Mouse (Mus musculus) R1 (cell line): ENCODE results near the gene Tspan9.
A peak's percentile ranks its signal among the peaks of the same experiment; 100 is the strongest.

Source experiments
- DNase-seq: peaks from one replicate; pipeline ENCODE4 v3.0.0-alpha.2; 2018; ENCODE audit warnings: low read depth, low spot score

The Tspan9 gene

DNA sequence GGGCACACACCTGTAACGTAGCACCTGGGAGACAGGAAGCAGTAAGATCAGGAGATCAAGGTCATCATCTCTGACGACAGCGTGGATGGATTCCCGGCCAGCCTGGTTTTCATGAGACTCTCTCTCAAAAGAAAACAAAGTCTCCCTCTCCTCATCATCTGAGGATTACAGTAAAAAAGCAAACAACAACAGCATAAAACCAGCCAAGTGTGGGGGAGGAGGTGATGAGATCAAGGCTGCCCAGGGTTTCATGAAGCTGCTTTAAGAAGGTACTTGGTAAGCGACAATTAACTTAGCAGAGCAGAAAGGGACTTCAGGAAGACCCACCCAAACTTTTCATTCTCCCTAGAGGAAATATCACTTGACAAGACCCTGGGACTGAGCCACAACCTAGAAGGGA is 39.5 kb downstream of the Tspan9 start:
- no peak for DNase-seq

DNA sequence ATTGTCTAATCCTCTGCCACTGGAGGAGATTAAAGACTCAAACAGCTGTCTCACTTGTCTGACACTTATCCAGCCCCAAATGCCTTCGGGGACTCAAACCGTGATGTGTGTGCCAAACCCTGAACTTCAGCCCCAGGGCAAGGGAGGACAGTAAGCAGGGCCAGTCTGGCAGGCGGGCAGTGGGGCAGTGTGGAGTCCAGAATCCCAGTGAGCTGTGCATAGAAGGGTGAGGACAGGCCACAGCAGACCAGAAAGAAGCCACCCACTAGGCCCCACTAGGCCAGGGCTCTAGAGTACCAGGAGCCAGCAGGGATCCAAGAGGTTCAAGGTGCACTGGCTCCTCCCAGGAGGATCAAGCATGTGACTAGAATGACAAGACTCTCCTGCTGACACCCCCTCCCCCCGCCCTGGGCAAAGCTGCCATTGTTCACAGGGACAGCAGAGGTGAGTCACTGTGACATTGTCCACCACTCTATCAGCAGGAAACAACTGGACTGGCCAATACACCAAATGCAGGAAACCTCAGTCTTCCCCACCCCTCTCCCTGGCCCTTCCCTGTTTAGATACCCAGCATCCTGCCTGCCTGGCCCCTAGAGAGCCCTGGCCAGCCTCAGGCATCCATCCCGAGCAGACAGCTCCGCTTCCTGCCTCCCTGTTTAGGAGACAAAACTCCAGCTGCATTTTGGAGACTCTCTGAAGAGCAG is 40.9 kb downstream of the Tspan9 start:
- no peak for DNase-seq

DNA sequence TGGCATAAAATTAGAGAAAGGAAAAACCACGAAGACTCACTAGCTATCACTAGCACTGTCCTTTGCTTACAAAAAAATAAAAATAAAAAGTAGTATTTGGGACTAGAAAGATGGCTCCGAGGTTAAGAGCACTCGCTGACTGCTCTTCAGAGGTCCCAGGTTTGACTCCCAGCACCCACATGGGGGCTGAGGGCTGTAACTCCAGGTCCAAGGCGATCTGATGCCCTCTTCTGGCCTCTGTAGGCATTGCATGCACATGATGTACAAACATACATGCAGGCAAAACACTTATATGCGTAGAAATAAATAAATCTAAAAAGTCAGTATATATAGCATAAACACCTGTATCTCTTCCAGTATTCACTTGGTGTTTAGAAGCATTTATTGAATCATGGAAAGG is 43.5 kb downstream of the Tspan9 start:
- peak; percentile 81 for DNase-seq

DNA sequence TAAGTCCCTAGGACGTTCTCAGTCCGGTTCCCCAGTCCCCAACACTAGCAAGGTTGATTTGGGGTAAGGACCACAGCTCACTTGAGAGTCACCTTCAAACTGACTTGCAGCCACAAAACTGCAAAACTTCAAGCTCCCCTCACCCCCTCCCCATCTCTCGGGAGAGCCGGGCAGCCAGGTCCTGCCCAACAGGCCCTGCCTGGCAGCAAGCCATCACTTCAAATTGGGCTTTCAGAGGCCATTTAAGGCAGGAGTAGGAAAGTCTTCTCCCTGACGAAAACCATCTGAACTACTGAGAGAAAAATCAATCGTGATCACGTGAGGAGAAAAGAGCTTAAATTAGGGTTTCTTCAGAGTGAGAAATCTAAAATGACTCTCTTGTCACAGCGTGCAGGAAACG is 44.2 kb downstream of the Tspan9 start:
- DNase-seq, result no peak

DNA sequence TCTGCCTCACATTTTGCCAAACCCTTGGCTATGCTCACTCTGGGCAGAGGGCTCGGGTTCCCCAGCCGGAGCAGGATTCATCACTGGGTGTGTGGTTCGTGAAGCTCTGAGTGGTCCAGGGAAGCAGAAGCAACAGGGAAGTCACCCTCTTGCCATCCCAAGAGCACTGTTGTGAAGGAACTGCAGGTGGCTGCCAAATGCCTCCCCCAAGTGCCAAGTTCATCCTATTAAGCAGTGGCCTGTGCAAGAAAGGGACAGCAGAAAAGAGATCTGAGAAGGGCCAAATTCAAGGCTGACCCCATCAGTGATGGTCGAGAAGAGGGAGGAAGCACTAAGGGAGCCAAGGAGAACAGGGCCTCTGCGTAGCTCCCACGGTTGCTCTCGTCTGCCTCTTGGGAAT is 46.9 kb downstream of the Tspan9 start:
- no peak for DNase-seq

DNA sequence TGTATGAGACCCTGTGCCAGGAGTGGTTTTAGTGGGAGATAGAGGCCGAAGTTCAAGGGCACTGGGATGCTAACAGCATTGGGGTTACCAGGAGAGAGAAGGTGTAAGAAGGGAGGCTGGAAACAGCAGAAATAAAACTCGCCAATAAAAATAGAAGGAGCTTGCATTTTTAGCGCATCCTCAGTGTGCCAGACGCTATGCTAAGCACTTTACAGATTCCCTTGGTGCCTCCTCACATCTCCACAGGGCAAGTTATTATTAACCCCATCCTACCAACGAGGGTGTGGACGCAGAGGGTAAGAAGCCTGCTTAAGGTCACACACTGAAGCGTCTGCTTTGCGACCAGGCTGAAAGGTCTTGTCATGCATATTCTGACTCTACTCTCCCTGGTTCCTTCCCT is 47.5 kb downstream of the Tspan9 start:
- no peak for DNase-seq

DNA sequence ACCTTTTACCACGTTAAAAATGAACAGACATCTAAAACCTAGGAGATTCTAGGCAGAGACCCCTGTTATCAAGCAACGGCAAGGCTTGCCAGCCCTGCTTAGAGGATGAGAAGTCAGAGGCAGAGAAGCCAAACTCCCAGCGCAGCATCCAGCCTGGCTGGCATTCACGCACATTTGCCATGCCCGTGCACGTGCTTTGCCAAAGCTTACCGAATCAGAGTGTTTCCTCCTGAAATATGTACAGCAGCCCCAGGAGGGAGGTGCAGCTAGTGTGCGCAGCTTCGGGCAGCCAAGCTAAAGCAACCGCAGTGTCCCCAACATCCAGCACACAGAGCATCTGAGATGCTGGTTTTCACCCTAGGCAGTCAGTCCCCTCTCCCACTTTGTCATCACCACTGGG is 48.3 kb downstream of the Tspan9 start:
- DNase-seq, result no peak

DNA sequence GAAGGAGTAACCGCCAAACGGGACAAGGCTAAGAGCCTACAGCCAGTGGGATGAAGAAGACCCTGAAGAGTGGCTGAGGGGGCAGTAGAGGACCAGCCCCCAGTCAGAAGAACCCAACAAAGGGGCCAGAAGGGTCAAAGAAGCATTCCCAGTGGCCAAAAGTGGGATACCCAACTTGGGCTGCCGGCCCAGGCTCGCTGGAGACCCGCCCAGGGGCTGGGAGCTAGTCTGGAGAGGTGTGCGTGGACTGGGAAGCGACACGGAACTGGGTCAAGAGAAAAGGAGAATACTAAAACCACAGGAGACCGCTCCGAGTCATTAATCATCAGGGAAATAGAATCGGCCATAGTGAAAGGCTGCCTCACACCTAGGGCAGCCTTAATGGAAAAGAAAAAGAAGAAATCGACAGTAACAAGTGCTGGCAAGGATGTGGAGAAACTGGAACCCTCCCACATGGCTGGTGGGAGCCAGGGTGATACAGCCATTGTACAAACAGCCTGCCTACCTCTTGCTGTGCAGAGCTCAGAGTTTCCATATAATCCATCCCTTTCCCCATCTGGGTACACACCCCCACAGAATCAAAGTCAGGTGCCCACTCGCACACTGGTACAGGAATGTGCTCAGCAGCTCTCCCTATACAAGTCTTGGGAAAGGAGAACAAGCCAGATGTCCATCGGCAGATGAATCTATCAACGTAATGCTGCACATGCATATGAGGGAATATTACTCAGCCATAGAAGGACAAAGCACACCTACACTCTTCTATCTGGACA is 49.4 kb downstream of the Tspan9 start:
- DNase-seq, result no peak

DNA sequence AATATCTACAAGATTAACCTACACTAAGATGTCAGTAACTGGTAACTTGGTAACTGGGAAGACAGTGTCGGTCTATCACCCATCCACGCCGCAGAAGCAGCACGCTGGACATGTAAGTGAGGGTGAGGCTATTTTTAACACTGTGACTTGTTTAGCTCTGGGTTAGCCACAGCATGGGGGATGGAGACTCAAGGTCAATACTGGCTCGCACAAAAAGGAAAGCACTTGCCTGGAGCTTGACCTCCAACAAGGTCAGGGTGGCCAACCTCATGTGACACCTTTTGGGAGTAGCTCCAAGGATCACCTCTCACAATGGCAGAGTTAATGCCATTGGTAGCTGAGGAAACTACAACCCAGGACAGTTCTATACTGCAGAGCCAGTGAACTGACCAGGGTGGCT is 50.8 kb downstream of the Tspan9 start:
- peak; percentile 54 for DNase-seq

DNA sequence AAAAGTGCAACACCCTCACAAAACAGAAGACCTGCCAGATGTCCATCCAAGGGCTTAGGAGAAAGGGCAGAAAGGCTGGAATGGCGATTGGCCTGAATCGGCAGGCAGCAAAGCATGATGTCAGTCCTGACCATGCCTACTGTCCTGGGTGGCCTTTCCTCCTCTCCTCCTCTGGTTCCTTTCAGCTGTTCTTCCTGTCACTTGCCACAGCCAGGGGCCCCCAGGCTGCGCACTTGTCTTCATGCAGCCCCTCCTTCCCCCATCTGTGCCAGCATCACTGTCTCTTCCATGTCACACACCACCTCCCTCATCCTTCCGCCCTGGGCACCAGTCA is 51.6 kb downstream of the Tspan9 start:
- DNase-seq, result no peak

DNA sequence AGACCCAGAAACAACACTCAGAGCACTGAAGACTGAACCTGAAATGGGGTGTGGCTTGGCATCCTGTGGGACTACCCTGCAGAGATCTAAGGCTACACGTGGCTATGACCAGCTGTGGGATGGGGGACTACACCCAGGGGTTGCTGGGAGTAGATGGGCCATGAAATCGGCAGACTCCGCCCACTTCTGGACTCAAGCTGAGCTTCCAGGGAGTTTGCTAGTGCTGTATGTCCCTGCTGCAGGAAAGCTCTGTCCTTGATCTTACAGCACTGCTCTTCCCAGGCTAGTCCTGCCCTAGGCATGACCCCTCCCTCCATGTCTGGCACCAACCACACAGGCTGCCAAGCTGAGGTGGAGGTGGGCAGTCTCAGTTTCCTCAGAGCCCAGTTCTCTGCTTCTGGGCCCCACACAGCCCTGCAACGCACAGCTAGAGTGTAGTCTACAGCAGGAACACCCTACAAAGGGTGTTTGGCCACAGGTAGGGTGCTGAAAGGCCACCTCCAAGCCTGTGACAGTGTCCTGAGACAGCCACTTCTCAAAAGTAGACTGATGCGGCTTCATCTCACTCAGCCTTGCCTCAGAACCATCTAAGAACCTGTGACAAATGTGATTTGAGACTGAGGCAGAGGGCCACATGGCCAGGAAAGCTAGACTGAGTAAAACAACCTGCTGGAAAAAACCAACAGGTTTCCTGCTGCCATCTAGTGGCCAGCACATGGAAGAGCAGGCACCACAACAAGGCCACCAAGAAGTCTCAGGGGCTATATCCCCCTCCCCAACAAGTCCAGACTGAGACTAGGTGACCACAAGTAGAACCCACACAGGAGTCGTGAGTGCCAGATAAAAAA is 52.2 kb downstream of the Tspan9 start:
- DNase-seq, result peak; percentile 74

DNA sequence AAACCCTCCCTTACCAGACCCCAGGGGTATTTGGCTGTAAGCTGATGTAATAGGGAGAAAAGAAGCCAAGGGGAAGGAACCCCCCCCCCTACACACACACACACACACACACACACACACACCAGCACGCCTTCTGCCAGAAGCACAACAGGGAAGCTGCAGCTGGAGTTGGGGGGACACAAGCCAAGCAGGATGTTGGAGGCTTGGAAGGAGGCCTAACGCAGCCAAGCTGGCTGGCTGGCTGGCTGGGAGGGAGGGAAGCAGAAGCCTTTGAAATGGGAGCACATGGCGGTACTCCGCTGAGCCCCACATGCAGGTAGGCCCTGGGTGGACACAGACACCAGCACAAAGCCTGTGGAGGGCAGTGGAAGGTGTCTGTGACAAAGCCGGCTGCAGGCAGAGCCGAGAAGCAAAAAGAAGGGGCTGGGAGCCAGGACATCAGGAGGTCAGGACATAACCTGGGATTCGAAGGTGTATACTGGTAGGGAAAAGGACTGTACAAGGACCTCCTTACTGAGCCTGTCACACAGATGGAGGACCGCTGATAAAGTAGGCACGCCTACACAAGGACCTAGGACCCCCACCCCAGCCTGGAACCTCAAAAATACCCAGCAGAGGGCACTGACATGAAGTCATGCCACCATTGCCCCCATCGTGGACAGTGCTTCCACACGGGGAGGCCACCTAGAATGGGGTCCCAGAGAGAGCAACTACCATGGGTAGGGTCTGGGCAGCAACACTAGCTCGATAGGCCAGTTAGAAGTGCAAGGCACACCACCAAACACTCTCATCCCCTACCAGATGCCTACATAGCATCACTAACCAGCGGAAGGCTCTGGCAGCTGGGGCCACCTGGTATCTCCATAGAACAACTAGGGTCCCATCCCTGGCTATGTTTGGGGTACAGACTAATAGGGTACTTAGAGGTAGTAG is 53.4 kb downstream of the Tspan9 start:
- DNase-seq, result no peak

DNA sequence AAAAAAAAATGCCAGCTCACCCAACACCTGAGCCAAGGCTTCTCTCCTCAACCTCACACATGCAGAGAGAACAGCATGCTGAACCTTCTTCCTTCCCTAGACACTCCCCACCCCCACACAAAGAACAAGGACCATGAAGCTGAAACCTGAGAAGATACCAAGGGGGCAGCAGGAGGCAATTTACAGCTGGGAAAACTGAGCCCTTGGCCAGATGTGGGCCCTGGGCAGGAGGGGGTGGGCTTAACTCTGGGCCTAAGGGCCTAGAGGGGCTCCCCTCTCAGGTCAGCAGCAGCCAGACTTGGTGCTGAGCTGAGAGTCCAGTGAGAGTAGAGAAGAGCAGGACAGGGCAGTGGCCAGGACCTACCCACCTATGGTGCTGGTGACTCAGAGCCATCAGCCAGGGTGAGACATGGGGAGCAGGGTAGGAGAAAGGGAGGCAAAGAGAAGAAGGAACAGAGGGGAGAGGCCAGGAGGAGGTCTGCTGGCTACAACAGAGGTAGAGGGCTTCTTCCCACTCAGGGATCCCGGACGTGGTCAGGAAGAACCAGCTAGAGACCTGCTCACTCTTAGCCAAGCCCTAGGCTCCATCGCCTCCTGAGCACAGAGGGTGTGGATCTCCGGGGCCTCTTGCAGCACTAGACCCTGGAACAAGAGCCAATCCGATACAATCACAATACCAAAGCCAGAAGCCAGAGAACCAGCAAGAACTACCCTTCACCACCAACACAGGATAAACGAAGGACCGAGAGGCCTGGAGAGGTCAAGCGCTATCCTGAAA is 54.5 kb downstream of the Tspan9 start:
- no peak for DNase-seq

DNA sequence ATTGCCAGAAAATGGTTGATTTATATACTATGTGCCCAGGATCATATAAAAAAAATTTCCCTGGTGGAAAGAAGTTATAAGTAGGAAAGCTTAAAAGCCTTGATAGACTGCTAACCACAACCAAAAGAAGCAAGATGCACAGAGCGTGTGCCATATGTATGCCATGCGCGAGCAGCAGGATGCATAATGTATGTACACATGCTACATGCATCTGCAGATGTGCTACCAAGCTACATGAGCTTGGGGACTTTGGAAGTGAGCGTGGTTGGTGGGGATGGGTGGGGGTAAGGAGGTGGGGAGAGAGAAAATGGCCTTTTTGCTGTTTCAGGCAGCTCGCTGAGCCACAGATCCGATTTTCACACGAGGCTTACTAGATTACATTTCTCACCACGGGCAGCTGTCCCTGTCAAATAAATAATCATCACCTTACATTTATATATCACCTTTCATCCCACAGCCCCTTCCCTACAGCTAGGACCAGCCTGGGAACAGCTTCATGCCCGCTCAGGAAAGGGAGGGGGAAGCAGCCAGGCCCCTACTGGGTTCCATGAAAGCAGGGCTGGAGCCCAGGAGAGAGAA is 57.8 kb downstream of the Tspan9 start:
- DNase-seq, result no peak

DNA sequence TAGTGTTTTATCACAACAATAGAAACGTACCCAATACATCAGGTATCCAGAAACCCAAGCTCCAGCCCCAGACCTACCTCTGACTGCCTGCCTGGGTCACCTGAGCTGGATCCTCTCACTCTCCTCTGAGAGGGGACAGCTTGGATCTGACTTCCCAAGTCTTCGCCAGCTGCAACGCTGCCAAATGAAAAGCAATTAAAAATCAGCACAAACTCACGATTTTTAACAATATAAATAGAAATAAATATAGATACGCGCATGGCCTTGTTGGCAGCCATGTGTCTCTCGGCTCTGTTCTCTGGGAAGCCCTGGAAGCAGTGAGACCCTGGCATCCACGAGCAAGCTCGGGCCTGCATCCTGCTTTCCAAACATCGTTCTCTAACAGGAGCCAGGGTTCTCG is 60.1 kb downstream of the Tspan9 start:
- no peak for DNase-seq

DNA sequence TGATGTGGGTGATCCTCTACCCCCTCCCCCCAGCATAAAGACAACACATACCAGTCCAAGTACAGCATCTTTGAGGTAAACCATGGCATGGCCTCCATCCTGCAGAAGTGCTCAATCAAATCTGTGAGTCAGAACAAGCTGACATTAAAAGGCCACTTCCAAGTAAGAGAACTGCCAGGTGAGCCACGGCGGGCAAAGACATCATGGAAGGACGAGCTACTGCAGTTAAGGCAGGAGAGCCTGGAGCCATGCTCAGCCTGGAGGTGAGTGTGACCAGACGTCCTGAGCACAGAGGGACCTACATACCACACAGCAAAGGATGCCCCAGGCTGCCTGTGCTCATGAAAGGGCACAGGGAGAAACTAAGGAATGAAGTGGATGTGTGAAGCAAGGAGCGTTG is 61.6 kb downstream of the Tspan9 start:
- no peak for DNase-seq

DNA sequence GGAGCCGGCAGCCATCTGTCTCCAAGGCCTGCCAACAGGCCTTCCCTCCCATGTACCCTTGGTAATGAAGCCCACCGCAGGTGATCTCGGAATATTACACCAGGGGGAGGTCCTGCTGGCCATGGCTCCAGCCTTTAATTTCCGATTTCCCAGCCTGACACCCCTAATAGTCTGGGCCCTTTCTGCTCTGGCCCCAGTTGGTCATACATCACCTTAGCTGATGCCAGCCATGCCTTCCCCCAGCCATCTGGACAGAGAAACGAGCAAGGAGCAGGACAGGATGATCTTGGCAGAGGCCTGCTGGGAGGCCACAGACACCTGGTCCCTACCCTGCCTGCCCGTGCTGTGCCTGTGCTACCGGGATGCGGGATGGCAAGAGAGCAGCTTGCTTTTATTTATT is 62.1 kb downstream of the Tspan9 start:
- no peak for DNase-seq

DNA sequence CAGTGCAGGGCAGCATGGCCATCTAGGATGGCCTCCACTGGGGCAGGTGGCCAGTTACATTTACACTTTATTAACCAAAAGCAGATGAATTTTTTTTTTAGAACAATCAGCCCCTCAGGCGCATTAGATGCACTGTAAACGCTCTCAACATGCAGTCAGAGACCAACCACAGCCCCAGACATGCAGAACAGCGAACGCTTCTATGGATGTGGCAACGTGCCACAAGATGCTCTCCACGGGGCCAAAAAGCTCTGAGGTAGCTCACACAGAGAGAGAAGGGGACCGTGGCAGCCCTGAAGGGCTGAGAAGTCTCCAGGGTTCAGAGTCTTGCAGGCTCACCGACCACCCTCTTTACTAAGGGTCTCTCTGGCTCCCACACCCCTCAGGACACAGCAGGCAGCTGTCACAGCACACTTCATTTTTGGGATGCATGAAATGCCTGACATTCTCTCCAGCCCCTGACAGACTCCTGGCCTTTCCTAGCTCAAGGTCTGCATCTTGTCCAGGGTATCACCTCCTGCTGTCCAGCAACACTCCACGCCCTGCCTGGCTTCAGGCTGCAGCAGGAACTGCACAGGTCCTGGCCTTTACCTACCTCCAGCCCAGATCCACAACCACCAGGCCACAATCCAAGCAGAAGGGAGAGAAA is 63.7 kb downstream of the Tspan9 start:
- DNase-seq, result peak; percentile 45

DNA sequence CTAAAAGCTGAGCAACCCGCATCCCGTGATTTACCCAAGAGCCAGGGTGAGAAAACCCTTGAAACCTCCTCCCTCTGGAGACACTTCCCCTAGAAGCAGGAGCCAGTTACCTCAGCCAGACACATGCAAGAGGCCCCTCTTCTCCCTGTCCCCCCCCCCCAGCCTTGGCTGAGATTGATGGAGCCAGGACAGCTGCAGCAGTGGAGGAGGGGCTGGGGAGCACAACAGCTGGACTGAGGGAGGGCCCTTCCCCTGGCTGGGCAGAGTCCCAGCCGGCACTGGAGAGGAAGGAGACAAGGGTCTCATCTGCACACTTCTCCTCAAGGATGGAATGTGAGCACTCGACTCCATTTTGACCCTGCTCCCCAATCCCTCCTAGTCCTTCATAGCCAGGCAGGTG is 64.9 kb downstream of the Tspan9 start:
- no peak for DNase-seq
